Mouse (Mus musculus) MEL (cell line): ENCODE measurements at regions not wholly inside any gene's neighbourhood (a gene's known extent, or its start where the extent isn't known, plus 50 kb on each side); places are given as distances from the start of the nearest gene placed in this dataset.

Experiments
- CTCF ChIP-seq, 3 experiments: IDR thresholded peaks in 2 of 3; conservative IDR thresholded peaks in 1 of 3; 2 replicates each; pipeline ENCODE4 v1.5.1; 2011 to 2012; ENCODE audit warnings: low read length in 3 of 3, low read depth in 2 of 3, mild to moderate bottlenecking in 2 of 3, improper control_type of control experiment in 1 of 3, inconsistent platforms in 1 of 3, mixed read lengths in 1 of 3, moderate library complexity in 1 of 3; ENCODE audit not compliant: control insufficient read depth in 1 of 3, insufficient read depth in 1 of 3, poor library complexity in 1 of 3, severe bottlenecking in 1 of 3
- EP300 ChIP-seq, 2 experiments: IDR thresholded peaks; 2 replicates each; pipeline ENCODE4 v1.6.1; 2011; ENCODE audit warnings: improper control_type of control experiment in 2 of 2, low read length in 2 of 2, low read depth in 1 of 2, mild to moderate bottlenecking in 1 of 2
- HCFC1 ChIP-seq: IDR thresholded peaks from 2 replicates; pipeline ENCODE4 v1.6.1; 2012; ENCODE audit warnings: low read depth, mild to moderate bottlenecking, inconsistent platforms, low read length, improper control_type of control experiment, moderate library complexity
- KAT2A ChIP-seq: conservative IDR thresholded peaks from 2 replicates; pipeline ENCODE4 v1.6.1; 2012; ENCODE audit warnings: low read depth, low read length, improper control_type of control experiment, inconsistent platforms
- MAFK ChIP-seq: IDR thresholded peaks from 2 replicates; pipeline ENCODE4 v1.6.1; 2011; ENCODE audit warnings: low read depth, mild to moderate bottlenecking, low read length, improper control_type of control experiment, borderline replicate concordance
- MEF2A ChIP-seq: IDR thresholded peaks from 2 replicates; pipeline ENCODE4 v1.6.1; 2014; ENCODE audit warnings: low read depth, mild to moderate bottlenecking, inconsistent platforms, low read length, improper control_type of control experiment; ENCODE audit not compliant: poor library complexity, insufficient replicate concordance, severe bottlenecking; ENCODE audit errors: extremely low read depth
- POLR2A ChIP-seq, 2 experiments: IDR thresholded peaks; 2 replicates each; pipeline ENCODE4 v1.6.1; 2011 to 2012; ENCODE audit warnings: low read length in 2 of 2, mild to moderate bottlenecking in 2 of 2, control low read depth in 1 of 2, improper control_type of control experiment in 1 of 2, low read depth in 1 of 2, moderate library complexity in 1 of 2; ENCODE audit not compliant: control insufficient read depth in 1 of 2, insufficient read depth in 1 of 2, poor library complexity in 1 of 2
- POLR2AphosphoS5 ChIP-seq: IDR thresholded peaks from 2 replicates; pipeline ENCODE4 v1.6.1; 2012; ENCODE audit warnings: low read depth, borderline replicate concordance, mild to moderate bottlenecking, inconsistent platforms, low read length, moderate library complexity, mixed read lengths
- TCF12 ChIP-seq: IDR thresholded peaks from 2 replicates; pipeline ENCODE4 v1.6.1; 2014; ENCODE audit warnings: low read depth, mild to moderate bottlenecking, inconsistent platforms, low read length, improper control_type of control experiment, moderate library complexity
- ZKSCAN1 ChIP-seq: IDR thresholded peaks from 2 replicates; pipeline ENCODE4 v1.6.1; 2012; ENCODE audit warnings: low read depth, mild to moderate bottlenecking, inconsistent platforms, low read length, improper control_type of control experiment, moderate library complexity

DNA sequence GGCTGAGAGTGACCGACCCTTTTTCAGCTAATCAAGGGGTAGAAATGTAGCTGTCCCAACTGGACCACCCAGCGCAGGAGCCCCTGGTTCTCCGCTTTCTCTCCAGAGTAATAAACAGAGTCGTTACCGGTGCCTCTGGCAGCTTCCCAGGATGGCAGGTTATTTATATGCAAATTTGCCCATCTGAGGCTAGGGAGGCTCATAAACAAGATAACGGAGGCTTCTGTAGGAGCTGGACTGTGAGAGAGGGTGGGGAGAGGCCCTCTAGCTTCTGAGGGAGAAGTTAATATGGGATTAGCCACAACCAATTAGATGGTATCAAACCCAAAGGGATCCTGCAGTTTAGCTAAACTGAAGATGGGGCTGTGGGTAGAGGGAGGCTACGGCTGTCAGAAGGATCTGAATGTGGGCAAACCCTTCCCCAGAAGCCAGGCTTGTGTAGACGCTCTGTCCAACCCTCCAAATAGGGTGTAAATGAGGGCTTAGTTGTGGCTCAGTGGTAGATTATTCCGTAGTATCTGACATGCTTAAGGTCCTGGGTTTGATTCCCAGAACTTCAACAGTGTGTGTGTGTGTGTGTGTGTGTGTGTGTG, 78.9 kb downstream of the Trim29 start:
- no peak for TF ChIP-seq POLR2A (IDR thresholded peaks at IDR 0.05; ENCODE audit: control insufficient read depth in 1 of 2, insufficient read depth in 1 of 2, low read depth in 1 of 2, low read length in 2 of 2, poor library complexity in 1 of 2)
- no peak for TF ChIP-seq EP300 (IDR thresholded peaks at IDR 0.05; ENCODE audit: low read depth in 1 of 2, low read length in 2 of 2)
- no peak for TF ChIP-seq TCF12
- TF ChIP-seq MEF2A = no peak
- TF ChIP-seq CTCF (IDR thresholded peaks at IDR 0.05 in 2 of 3, conservative IDR thresholded peaks at IDR 0.05 in 1 of 3; ENCODE audit: control insufficient read depth in 1 of 3, insufficient read depth in 1 of 3, low read depth in 2 of 3, low read length in 3 of 3, poor library complexity in 1 of 3, severe bottlenecking in 1 of 3) = no peak
- no peak for TF ChIP-seq ZKSCAN1
- TF ChIP-seq KAT2A = no peak
- TF ChIP-seq HCFC1 = no peak
- no peak for TF ChIP-seq MAFK
- TF ChIP-seq POLR2AphosphoS5 = no peak
